Mouse (Mus musculus) thymus, adult 2 months (tissue): ENCODE data around the gene Bsn.

Experiments
- CTCF ChIP-seq: fragments of 200-500 bp; IDR thresholded peaks from 2 replicates; pipeline ENCODE4 v1.5.1; 2012; ENCODE audit warnings: mild to moderate bottlenecking, control low read depth, low read length, moderate library complexity, borderline replicate concordance; ENCODE audit not compliant: control insufficient read depth, poor library complexity, insufficient read depth; ENCODE audit errors: extremely low read depth
- POLR2A ChIP-seq: fragments of 200-500 bp; IDR thresholded peaks from 2 replicates; pipeline ENCODE4 v1.6.1; 2012; ENCODE audit warnings: mild to moderate bottlenecking, low read length, control low read depth, moderate library complexity; ENCODE audit not compliant: control insufficient read depth, poor library complexity, insufficient read depth; ENCODE audit errors: extremely low read depth

- no peak for TF ChIP-seq POLR2A
- no peak for TF ChIP-seq CTCF
Measured at GRCm38 (mm10) chr9:108062142-108062541, 128.0 kb downstream of the Bsn start.
